Mouse (Mus musculus): ENCODE measurements at regions not wholly inside any gene's neighbourhood (a gene's known extent, or its start where the extent isn't known, plus 50 kb on each side); places are given as distances from the start of the nearest gene placed in this dataset.
A peak's percentile ranks its signal among the peaks of the same experiment; 100 is the strongest.

DNA sequence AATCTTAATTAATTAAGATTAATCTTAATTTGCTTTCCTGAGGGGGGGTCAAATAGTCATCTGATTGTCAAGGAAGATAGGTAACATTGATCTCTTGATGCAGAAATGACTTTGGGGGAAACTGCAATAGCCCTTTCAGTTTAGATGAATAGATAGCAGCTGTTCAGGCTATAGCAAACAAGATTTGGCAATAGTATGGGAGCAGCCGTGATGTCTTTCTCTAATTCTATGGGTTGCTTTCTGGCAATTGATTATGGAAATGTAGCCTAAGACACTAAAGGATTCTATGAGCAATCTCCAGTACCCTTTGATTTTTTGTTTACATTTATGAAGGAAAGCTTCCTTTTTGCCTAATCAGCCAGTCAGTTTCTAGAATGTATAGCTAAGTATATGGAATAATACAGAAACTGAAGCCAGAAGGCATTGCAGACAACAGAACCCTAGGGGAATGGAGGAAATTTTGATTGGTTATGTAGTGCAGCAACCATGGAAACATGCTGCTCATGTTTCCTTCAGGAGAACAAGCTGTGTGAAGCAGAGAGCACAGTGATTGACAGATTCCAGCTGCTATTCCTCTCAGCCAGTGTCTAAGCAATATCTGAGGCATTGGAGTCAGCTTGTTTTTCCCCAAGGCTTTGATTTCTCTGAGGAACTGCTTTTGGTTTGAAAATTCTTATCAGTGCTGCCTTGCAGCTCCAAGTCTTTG is 608.7 kb upstream of the Cypt1 start:
- peak; percentile 57; the same call in 1 of the 2 replicates for ATAC-seq (ENCODE audit: low read depth)

More for the DNA sequence above, 608.7 kb upstream of the Cypt1 start:
- Histone ChIP-seq H3K9ac (ENCODE audit: low read length) (no peak overlapping the region), H3K9me3 (ENCODE audit: control insufficient read depth, low read length) (no peaks in the 10 kb centered on the region), H3K27me3 (ENCODE audit: control insufficient read depth, insufficient read depth, low read depth, low read length) (no peaks in the 10 kb centered on the region), H3K36me3 (ENCODE audit: control insufficient read depth, insufficient read depth, low read length) (no peaks in the 10 kb centered on the region), H3K4me2 (ENCODE audit: low read depth, low read length) (no peak overlapping the region), H3K4me1 (replicated peaks; ENCODE audit: control insufficient read depth, insufficient read depth, low read length) (no peaks in the 10 kb centered on the region), H3K27ac (ENCODE audit: low read length) (no peak overlapping the region), H3K4me3 (ENCODE audit: low read length) (no peak overlapping the region)
- 52% methylated on average over 1 of the region's 1 CpGs for WGBS
